Mouse (Mus musculus): ENCODE measurements around the gene Asic5. TPM values are rescaled to one million over a fixed set of nuclear protein-coding genes. Genes with fewer than 3 reads are reported as not detected.

Asic5 gene
- polyA plus RNA-seq, 2 experiments from 2014 or later: not detected

Other genes starting within 250 kb of the Asic5 start
- gene Ctso, start 49.7 kb upstream of the Asic5 start, polyA plus RNA-seq (2017; shearing (Covaris generic)): 10 to 100 TPM; 53.2 to 62.3 TPM
- gene Tdo2, start 6.1 kb upstream of the Asic5 start, polyA plus RNA-seq (2017; shearing (Covaris generic)): under 1 TPM; 0.40 to 0.51 TPM
- 1 to 10 TPM; 3.8 to 4.8 TPM for gene Gucy1b1, start 92.4 kb downstream of the Asic5 start, polyA plus RNA-seq (2017; shearing (Covaris generic))
- 10 to 100 TPM in 1 of 2 experiments, 1 to 10 TPM in 1; 9.2 to 20.3 TPM for gene Gucy1a1, start 163.5 kb downstream of the Asic5 start, polyA plus RNA-seq (2017; shearing (Covaris generic))

Measured in CD4-positive, CD25-positive, alpha-beta regulatory T cell, adult 4 months (primary cell).